Mouse (Mus musculus): ENCODE data around the gene Ran. TPM values are rescaled to one million over a fixed set of nuclear protein-coding genes. Genes with fewer than 3 reads are reported as not detected.
A peak's percentile ranks its signal among the peaks of the same experiment; 100 is the strongest.
"Not testable (repeated sequence)": the region's sequence is repeated elsewhere in the genome, so short reads cannot be mapped to it uniquely, and the experiment has no call there.

Gene Ran
- polyA plus RNA-seq (2015; fragmentation: Nextera tagmentation; extraction: Ambion mirVana), result 326 and 333 TPM in 2 replicates

DNA sequence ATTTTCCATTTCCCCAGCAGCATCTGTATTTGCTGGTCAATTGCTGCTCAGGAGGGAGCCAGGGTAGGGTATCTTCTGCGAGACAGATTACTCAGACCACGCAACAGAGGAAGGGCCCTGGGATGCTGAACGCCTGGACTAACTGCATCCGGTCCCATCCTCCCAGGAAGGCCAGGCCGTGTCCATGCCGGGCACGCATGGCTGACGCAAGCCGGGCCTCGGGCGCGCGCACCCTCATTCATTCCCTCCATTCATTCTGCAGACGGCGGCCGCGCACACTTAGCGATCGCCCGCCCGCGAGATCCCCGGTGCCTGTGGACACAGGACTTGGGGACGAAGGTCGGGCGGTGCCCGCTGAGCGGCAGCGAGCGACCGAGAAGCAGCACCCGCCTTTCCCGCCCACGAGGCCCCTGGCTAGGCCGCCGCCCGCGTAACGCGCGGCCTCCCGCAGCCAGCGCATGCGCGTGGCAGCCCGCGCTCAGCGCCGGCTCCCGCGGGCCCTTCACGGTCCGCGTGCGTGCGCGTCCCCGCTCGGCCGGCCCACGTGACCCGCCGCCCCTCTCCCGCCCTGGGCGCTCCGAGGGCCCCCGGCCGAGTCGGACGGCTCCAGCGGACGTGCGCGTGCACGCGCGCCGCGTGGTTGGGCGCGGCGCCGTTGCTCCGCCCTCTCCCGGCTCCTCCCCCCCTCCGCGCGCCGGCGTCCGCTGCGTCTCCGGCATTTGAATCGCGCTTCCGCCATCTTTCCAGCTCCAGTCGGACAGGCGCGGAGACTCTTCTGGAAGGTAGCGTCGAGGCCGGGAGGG, at the start of gene Ran:
Gene Ran (plus strand): TSS at position 573 of the 803 bp plus-strand sequence.
- ATAC-seq, result peak; percentile 92
- Histone ChIP-seq H3K4me3 (ENCODE audit: low read length) (peak within 1 kb of the TSS; percentile 75), H3K9me3 (ENCODE audit: control insufficient read depth, low read length) (no peaks in the 10 kb centered on the region), H3K27me3 (replicated peaks; ENCODE audit: control insufficient read depth, insufficient read depth, low read length) (no peaks in the 10 kb centered on the region), H3K4me1 (ENCODE audit: control insufficient read depth, insufficient read depth, low read depth, low read length) (peaks cover 6% of the 10 kb centered on the region), H3K9ac (ENCODE audit: low read depth, low read length) (peak within 1 kb of the TSS; percentile 91), H3K36me3 (ENCODE audit: control insufficient read depth, insufficient read depth, low read length) (peaks cover 6% of the 10 kb centered on the region), H3K4me2 (ENCODE audit: low read length) (peak within 1 kb of the TSS; percentile 91), H3K27ac (ENCODE audit: low read depth, low read length) (peak within 1 kb of the TSS; percentile 100)
- under 1% methylated on average over 60 of the region's 102 CpGs for WGBS

DNA sequence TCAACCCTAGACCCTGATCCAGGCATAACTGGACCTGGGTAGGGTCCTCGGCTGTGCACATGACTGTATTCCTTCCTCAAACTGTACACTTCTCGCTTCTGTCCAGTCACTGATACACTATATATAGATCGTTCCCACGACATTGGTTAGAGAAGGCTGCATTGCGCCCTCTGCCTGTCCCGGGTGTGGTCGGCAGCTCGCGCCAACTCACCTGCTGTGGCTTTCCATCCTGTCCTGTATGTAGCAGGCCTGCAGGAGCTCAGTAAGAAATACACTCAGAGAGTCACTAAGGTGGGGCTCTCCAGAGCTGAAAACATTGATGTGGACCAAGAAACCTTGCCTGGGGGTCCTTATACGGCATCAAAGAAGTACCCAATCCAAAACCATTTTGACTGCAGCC, 49.0 kb upstream of the Ran start:
- no peaks in the 10 kb centered on the region for H3K27me3 ChIP-seq (replicated peaks; ENCODE audit: control insufficient read depth, insufficient read depth, low read length)
- no peaks in the 10 kb centered on the region for H3K4me1 ChIP-seq (ENCODE audit: control insufficient read depth, insufficient read depth, low read depth, low read length)
- no peak overlapping the region for H3K27ac ChIP-seq (ENCODE audit: low read depth, low read length)
- WGBS, result 71% methylated on average over 10 of the region's 10 CpGs
- peak overlapping the region; percentile 38 for H3K4me2 ChIP-seq (ENCODE audit: low read length)
- H3K9me3 ChIP-seq (ENCODE audit: control insufficient read depth, low read length), result no peaks in the 10 kb centered on the region
- no peak overlapping the region; the same call in 1 of the 2 replicates for H3K9ac ChIP-seq (ENCODE audit: low read depth, low read length)
- ATAC-seq, result no peak
- H3K36me3 ChIP-seq (ENCODE audit: control insufficient read depth, insufficient read depth, low read length), result no peaks in the 10 kb centered on the region
- no peak overlapping the region for H3K4me3 ChIP-seq (ENCODE audit: low read length)

DNA sequence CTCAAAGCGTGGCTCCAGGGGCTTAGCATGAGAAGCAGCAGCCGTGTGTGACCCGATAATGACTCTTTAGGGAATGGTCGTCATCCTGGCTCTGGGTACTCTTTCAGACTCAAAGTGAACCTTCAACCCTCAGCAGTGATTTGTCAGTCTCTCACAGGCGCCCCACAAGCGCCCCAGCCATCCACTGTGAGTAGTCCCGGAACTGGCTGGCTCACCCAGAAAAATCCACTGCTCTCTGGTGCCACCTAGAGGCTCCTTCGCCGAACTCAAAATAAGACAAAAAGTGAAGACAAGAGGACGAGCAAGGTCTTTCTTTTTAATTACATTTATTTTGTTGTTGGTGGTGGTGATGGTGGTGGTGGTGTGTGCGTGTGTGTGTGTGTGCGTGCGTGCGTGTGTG, 48.6 kb upstream of the Ran start:
- Histone ChIP-seq H3K4me3 (ENCODE audit: low read length) (no peak overlapping the region), H3K9me3 (ENCODE audit: control insufficient read depth, low read length) (no peaks in the 10 kb centered on the region), H3K4me1 (ENCODE audit: control insufficient read depth, insufficient read depth, low read depth, low read length) (no peaks in the 10 kb centered on the region), H3K36me3 (ENCODE audit: control insufficient read depth, insufficient read depth, low read length) (no peaks in the 10 kb centered on the region), H3K9ac (ENCODE audit: low read depth, low read length) (peak overlapping the region; percentile 27; the same call in 1 of the 2 replicates), H3K27ac (ENCODE audit: low read depth, low read length) (no peak overlapping the region), H3K4me2 (ENCODE audit: low read length) (peak overlapping the region; percentile 38), H3K27me3 (replicated peaks; ENCODE audit: control insufficient read depth, insufficient read depth, low read length) (no peaks in the 10 kb centered on the region)
- 15% methylated on average over 14 of the region's 14 CpGs for WGBS
- 0 out of 2 replicates have a peak, but pooled peaks have one; percentile 56 for ATAC-seq

DNA sequence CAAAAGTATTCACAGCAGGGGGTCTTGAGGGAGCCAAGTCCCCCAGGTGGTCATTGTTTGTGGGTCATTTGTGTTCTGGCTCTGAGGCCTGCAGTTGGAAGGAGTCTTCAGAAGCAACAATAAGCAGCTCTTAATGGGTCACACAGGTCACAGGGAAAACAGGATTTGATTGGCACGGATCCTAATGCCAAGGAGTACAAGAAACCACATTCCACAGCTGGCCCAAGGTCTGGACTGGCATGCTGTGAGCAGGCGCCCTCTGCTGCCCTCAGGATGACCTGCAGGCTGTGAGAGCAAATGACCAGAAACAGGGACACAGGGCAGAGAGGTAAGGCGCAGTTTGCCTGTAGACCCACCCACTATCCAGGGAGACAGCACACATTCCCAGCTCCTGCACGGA, 43.6 kb upstream of the Ran start:
- no peak for ATAC-seq
- H3K36me3 ChIP-seq (ENCODE audit: control insufficient read depth, insufficient read depth, low read length), result no peaks in the 10 kb centered on the region
- WGBS, result 15% methylated on average over 4 of the region's 4 CpGs
- no peak overlapping the region for H3K4me3 ChIP-seq (ENCODE audit: low read length)
- no peaks in the 10 kb centered on the region for H3K27me3 ChIP-seq (replicated peaks; ENCODE audit: control insufficient read depth, insufficient read depth, low read length)
- no peaks in the 10 kb centered on the region for H3K4me1 ChIP-seq (ENCODE audit: control insufficient read depth, insufficient read depth, low read depth, low read length)
- H3K27ac ChIP-seq (ENCODE audit: low read depth, low read length), result no peak overlapping the region
- no peak overlapping the region for H3K4me2 ChIP-seq (ENCODE audit: low read length)
- no peaks in the 10 kb centered on the region for H3K9me3 ChIP-seq (ENCODE audit: control insufficient read depth, low read length)
- H3K9ac ChIP-seq (ENCODE audit: low read depth, low read length), result no peak overlapping the region

DNA sequence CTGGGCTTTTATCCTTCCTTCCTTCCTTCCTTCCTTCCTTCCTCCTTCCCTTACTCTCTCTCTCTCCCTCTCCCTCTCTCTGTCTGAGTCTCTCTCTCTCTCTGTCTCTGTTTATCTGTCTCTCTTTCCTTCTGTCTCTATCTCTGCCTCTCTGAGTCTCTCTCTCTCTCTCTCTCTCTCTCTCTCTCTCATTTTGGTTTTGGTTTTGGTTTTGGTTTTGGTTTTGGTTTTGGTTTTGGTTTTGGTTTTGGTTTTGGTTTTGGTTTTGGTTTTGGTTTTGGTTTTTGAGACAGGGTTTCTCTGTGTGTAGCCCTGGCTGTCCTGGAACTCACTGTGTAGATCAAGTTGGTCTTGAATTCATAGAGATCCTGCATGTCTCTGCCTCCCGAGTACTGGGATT, 42.4 kb upstream of the Ran start:
- WGBS, result 90% methylated on average over 1 of the region's 1 CpGs
- not testable (repeated sequence) for ATAC-seq; H3K4me3 ChIP-seq (ENCODE audit: low read length); H3K4me1 ChIP-seq (ENCODE audit: control insufficient read depth, insufficient read depth, low read depth, low read length); H3K27me3 ChIP-seq (replicated peaks; ENCODE audit: control insufficient read depth, insufficient read depth, low read length); H3K36me3 ChIP-seq (ENCODE audit: control insufficient read depth, insufficient read depth, low read length); H3K9ac ChIP-seq (ENCODE audit: low read depth, low read length); H3K4me2 ChIP-seq (ENCODE audit: low read length); H3K27ac ChIP-seq (ENCODE audit: low read depth, low read length); H3K9me3 ChIP-seq (ENCODE audit: control insufficient read depth, low read length)

DNA sequence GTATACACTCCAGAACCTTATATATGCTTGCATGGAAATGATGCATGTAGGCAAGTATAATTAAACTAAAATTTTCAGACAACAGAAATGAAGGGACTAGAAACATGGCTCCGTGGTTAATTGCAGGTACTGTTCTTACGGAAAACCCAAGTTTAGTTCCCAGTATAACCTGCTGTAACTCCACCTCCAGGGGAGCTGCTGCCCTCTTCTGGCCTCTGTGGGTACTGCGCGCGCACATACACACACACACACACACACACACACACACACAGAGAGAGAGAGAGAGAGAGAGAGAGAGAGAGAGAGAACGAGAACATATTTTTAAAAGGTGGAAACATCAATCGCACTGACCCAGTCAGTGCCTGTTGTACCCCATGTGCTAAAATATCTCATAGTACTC, 40.9 kb upstream of the Ran start:
- Histone ChIP-seq H3K9me3 (ENCODE audit: control insufficient read depth, low read length) (no peaks in the 10 kb centered on the region), H3K27ac (ENCODE audit: low read depth, low read length) (no peak overlapping the region), H3K4me2 (ENCODE audit: low read length) (no peak overlapping the region), H3K27me3 (replicated peaks; ENCODE audit: control insufficient read depth, insufficient read depth, low read length) (no peaks in the 10 kb centered on the region), H3K36me3 (ENCODE audit: control insufficient read depth, insufficient read depth, low read length) (no peaks in the 10 kb centered on the region), H3K9ac (ENCODE audit: low read depth, low read length) (no peak overlapping the region), H3K4me3 (ENCODE audit: low read length) (no peak overlapping the region), H3K4me1 (ENCODE audit: control insufficient read depth, insufficient read depth, low read depth, low read length) (no peaks in the 10 kb centered on the region)
- ATAC-seq, result no peak
- WGBS, result 96% methylated on average over 7 of the region's 7 CpGs

DNA sequence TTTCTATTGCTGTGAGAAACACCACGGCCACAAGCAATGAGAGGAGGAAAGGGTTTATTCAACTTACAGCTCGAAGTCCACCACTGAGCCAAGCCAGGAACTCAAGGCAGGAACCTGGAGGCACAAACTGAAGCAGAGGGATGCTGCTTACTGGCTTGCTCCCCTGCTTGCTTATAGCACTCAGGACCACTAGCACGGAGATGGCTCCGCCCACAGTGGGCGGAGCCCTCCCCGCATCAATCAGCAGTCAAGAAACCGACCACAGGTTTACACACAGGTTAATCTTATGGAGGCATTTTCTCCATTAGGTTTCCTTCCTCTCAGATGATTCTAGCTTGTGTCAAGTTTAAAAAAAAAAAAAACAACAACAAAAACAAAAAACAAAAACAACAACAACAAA, 39.0 kb upstream of the Ran start:
- H3K9me3 ChIP-seq (ENCODE audit: control insufficient read depth, low read length), result no peaks in the 10 kb centered on the region
- H3K4me1 ChIP-seq (ENCODE audit: control insufficient read depth, insufficient read depth, low read depth, low read length), result no peaks in the 10 kb centered on the region
- no peak overlapping the region for H3K4me2 ChIP-seq (ENCODE audit: low read length)
- H3K36me3 ChIP-seq (ENCODE audit: control insufficient read depth, insufficient read depth, low read length), result no peaks in the 10 kb centered on the region
- WGBS, result 77% methylated on average over 7 of the region's 7 CpGs
- no peak overlapping the region for H3K9ac ChIP-seq (ENCODE audit: low read depth, low read length)
- no peak for ATAC-seq
- no peak overlapping the region for H3K4me3 ChIP-seq (ENCODE audit: low read length)
- no peaks in the 10 kb centered on the region for H3K27me3 ChIP-seq (replicated peaks; ENCODE audit: control insufficient read depth, insufficient read depth, low read length)
- H3K27ac ChIP-seq (ENCODE audit: low read depth, low read length), result no peak overlapping the region

DNA sequence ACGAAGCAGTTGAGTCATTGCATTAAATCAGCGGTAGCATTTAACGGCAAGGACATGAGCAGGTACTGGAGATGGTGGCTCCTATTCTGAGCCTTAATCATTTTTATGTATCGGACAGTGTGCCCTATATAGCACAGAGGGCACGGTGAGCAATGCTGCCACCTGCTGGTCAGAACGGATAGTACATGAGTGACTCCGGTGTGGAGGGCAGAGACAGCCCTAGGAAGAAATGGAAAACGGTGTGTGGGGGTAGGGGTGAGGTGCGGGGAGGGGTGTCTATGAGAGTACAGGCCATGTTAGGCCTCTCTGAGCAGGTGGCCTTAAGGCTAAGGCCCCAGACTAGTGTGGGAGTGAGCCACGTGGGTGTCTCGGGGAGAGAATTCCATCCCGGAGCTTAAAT, 38.3 kb upstream of the Ran start:
- H3K4me1 ChIP-seq (ENCODE audit: control insufficient read depth, insufficient read depth, low read depth, low read length), result no peaks in the 10 kb centered on the region
- WGBS, result 27% methylated on average over 12 of the region's 12 CpGs
- H3K9me3 ChIP-seq (ENCODE audit: control insufficient read depth, low read length), result no peaks in the 10 kb centered on the region
- 0 out of 2 replicates have a peak, but pooled peaks cover 2% of the 10 kb centered on the region for H3K36me3 ChIP-seq (ENCODE audit: control insufficient read depth, insufficient read depth, low read length)
- H3K4me3 ChIP-seq (ENCODE audit: low read length), result no peak overlapping the region
- peak; percentile 86 for ATAC-seq
- H3K4me2 ChIP-seq (ENCODE audit: low read length), result no peak overlapping the region
- no peak overlapping the region for H3K9ac ChIP-seq (ENCODE audit: low read depth, low read length)
- H3K27me3 ChIP-seq (replicated peaks; ENCODE audit: control insufficient read depth, insufficient read depth, low read length), result no peaks in the 10 kb centered on the region
- H3K27ac ChIP-seq (ENCODE audit: low read depth, low read length), result no peak overlapping the region

DNA sequence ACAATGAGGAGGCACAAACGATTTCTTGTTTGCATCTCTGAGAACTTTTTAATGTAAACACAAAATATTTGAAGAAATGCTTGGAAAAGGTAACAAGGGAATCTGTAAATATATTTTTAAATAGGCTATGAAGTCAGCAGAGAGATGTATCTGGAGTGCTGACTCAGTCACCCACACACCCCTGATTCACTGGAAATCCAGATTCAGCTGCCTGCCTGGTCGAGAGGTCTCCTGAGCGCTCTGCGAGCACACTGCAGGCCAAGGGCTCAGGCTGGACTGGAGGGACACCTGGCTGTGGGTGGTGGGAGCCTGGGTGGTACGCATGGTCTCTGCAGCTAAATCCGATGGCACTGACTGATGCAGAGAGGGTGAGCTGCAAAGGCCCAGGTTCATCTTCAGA, 35.3 kb upstream of the Ran start:
- no peaks in the 10 kb centered on the region for H3K27me3 ChIP-seq (replicated peaks; ENCODE audit: control insufficient read depth, insufficient read depth, low read length)
- no peaks in the 10 kb centered on the region for H3K9me3 ChIP-seq (ENCODE audit: control insufficient read depth, low read length)
- no peak overlapping the region for H3K4me3 ChIP-seq (ENCODE audit: low read length)
- H3K9ac ChIP-seq (ENCODE audit: low read depth, low read length), result no peak overlapping the region
- ATAC-seq, result no peak
- H3K27ac ChIP-seq (ENCODE audit: low read depth, low read length), result no peak overlapping the region
- 92% methylated on average over 6 of the region's 6 CpGs for WGBS
- 0 out of 2 replicates have a peak, but pooled peaks cover 2% of the 10 kb centered on the region for H3K36me3 ChIP-seq (ENCODE audit: control insufficient read depth, insufficient read depth, low read length)
- H3K4me1 ChIP-seq (ENCODE audit: control insufficient read depth, insufficient read depth, low read depth, low read length), result no peaks in the 10 kb centered on the region
- no peak overlapping the region for H3K4me2 ChIP-seq (ENCODE audit: low read length)

Measured in hindbrain, embryonic 16.5 days (tissue).